Mouse (Mus musculus): ENCODE measurements at regions not wholly inside any gene's neighbourhood (a gene's known extent, or its start where the extent isn't known, plus 50 kb on each side); places are given as distances from the start of the nearest gene placed in this dataset.

- DNase-seq (ENCODE audit: low read depth, low spot score), result no peak
These were observed 103.6 kb downstream of the Ier5 start for GRCm38 (mm10) chr1:154995778-154996390.

GRCm38 (mm10) chr1:154993927-154994856 lies 105.2 kb downstream of the Ier5 start:
- DNase-seq (ENCODE audit: low read depth, low spot score), result no peak

GRCm38 (mm10) chr1:154983325-154983724 lies 99.0 kb upstream of the Cacna1e start:
- DNase-seq (ENCODE audit: low read depth, low spot score), result no peak

- DNase-seq (ENCODE audit: low read depth, low spot score), result peak; percentile 21
These were observed 98.5 kb upstream of the Cacna1e start for GRCm38 (mm10) chr1:154982836-154983235.

- DNase-seq (ENCODE audit: low read depth, low spot score), result no peak
These were observed 97.4 kb upstream of the Cacna1e start for GRCm38 (mm10) chr1:154981687-154982086.

GRCm38 (mm10) chr1:154975732-154976131 lies 91.4 kb upstream of the Cacna1e start:
- DNase-seq (ENCODE audit: low read depth, low spot score), result no peak

- no peak for DNase-seq (ENCODE audit: low read depth, low spot score)
These were observed 77.0 kb upstream of the Cacna1e start for GRCm38 (mm10) chr1:154961271-154961670.

GRCm38 (mm10) chr1:154956625-154957031 lies 72.3 kb upstream of the Cacna1e start:
- DNase-seq (ENCODE audit: low read depth, low spot score), result no peak

GRCm38 (mm10) chr1:154952679-154953078 lies 68.4 kb upstream of the Cacna1e start:
- DNase-seq (ENCODE audit: low read depth, low spot score), result no peak

Measured in R1 (cell line).